Mouse (Mus musculus) liver, embryonic 14.5 days (tissue): ENCODE measurements around the gene Chrm5.

Source experiments
- CTCF ChIP-seq: IDR thresholded peaks from 2 replicates; pipeline ENCODE4 v1.5.1; 2016; ENCODE audit warnings: antibody characterized with exemption, low read depth, control low read depth
- EP300 ChIP-seq: IDR thresholded peaks from 2 replicates; pipeline ENCODE4 v1.6.1; 2016; ENCODE audit warnings: antibody characterized with exemption, low read depth

- TF ChIP-seq CTCF (0 out of 2 replicates have a peak, but pooled peaks have one; percentile 7), EP300 (no peak)
These were observed 12.4 kb upstream of the Chrm5 start, which contains the start of gene Aven for GRCm38 (mm10) chr2:112492856-112493538.
